Mouse (Mus musculus) MEL-GATA-1-ER (cell line): Measurements from ENCODE around the gene Pkp4.

ENCODE experiments used
- DNase-seq: peaks from one replicate; pipeline ENCODE4 v3.0.0-alpha.2; 2012; ENCODE audit warnings: low read depth; ENCODE audit errors: extremely low read depth

The Pkp4 gene

DNA sequence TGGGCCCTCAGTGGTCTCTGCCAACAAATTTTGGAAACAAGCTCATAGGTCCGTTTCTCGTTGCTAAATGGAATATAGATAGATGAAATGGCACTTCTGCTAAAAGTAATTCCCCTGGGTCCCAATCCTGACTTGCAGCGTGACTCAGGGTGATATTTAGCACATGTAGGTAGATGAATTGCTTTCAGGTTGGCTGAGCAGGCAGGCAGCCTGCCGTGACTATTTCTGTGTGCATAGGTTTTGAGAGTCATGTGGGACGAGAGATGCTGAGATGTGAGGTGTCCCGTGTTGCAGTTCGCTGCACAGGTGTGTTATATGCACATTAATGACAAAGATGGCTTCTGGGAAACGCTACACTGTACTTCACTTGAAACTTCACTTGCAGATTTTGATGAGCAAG lies 111.2 kb downstream of the Pkp4 start:
- DNase-seq, result no peak

GRCm38 (mm10) chr2:59272713-59273112 lies 112.1 kb downstream of the Pkp4 start:
- DNase-seq, result no peak

GRCm38 (mm10) chr2:59280914-59281562 lies 120.4 kb downstream of the Pkp4 start:
- DNase-seq, result no peak

- DNase-seq, result no peak
These were observed 122.3 kb downstream of the Pkp4 start for GRCm38 (mm10) chr2:59282966-59283365.

- no peak for DNase-seq
These were observed 123.6 kb downstream of the Pkp4 start for GRCm38 (mm10) chr2:59284216-59284615.

GRCm38 (mm10) chr2:59284734-59285490 lies 124.3 kb downstream of the Pkp4 start:
- no peak for DNase-seq

GRCm38 (mm10) chr2:59285581-59285980 lies 124.9 kb downstream of the Pkp4 start:
- DNase-seq, result no peak

DNA sequence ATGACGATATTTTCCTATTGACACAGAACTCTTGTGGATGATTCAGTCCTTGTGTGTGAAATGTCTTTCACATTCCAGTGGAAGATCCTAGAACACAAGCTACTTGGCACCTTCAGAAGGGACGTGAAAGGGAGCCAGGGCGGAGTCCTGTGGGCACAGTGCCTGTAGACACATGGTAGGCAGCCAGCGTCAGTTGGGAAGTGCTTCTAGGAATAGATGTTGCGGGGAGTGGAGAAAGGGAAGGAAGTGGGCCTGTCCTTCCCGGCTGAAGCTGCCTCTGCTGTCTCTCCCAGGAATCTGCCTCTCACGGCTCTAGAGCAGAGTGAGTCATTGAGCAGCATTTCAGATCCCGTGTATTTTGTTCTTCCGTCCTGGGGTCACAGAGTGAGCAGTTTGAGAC lies 125.6 kb downstream of the Pkp4 start:
- no peak for DNase-seq

DNA sequence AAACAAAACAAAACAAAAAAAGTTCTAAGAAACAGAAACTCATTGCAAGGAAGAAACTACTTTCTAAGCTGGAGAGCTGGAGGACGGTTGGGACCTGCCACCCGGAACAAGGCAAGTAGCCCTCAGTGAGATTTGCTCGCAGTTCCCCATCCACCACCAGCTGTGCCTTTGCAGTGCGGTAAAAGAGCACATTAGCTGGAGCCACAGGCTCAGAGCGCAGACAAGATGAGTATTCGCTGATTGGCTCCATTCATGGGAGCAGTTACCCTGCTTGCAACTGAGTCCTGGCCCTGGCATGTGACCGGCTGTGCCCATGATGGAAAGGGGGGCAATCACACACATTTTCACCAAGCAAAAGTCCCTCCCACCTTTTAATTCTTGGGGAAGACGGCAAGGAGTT lies 127.0 kb downstream of the Pkp4 start:
- no peak for DNase-seq

DNA sequence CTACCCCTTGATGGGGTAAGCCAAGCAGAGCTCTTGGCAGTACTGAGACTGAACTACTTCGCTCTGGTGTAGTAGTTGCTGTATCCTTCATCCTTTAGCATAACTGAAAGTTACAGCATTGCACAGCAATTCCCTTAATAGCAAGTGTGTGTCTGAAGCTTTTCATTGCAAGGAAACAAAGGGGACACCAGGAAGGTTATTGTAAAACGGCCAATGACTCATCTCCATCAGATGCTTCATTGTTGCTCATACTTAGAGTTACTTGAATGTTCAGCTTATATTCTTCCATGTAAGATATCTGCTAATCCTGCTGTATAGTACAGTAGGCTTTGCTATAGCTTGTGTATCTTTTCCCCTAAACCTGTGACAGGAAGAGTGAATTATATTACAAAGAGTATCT lies 128.8 kb downstream of the Pkp4 start:
- no peak for DNase-seq

DNA sequence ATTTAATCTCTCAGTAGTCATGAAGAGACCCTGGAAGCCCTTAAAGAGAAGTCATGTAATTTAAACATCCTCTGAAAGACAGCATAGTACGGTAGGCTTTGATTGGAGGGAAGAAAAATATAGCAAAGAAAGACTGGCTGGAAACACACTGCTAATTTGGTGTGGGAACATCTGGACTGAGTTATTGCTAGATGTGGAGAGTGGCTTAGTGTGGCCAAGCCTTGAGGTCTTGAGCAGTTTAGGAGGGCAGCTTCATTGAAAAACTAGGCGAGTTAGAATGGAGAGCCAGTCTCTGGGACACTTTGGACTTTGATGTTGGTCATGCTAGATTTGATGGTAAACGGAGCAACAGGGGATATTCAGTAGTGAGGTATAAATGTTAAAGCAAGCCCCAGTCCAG lies 129.7 kb downstream of the Pkp4 start:
- DNase-seq, result no peak

DNA sequence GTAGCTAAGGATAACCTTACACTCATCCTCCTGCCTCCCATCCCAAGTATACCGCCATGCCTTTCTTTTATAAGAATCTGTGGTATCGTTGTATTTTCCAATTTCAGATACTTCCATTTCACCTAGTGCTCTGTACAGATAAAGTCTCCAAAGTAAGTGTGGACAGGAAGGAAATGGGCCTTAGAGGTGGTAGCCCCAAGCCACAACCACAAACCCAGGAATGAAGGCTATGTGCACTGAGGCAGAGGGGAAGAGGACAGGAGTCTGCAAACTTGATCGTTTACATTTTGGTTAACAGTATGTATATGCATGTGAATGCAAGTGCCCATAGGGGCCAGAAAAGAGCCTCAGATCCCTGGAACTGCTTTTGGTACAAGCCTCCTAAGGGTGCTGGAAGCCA lies 139.2 kb downstream of the Pkp4 start:
- DNase-seq, result no peak

DNA sequence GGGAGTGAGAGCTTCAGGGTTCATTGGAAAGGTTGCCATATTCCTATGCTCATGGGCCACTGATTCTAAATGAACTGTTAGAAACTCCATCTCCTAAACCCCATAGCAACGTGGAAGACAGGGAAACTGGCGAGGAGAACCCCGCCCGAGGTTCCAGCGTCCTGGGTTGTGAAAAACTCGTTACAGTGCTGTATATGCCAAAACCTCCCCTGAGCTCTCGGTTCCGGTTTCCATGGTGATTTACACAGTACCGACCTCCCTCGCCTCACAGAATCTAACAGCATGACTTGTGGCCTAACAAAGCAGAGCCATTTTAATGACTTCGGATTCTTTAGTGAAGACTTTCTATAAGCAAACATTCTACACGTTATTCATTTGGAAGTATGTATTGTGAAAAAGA lies 141.0 kb downstream of the Pkp4 start:
- no peak for DNase-seq

- no peak for DNase-seq
These were observed 141.8 kb downstream of the Pkp4 start for GRCm38 (mm10) chr2:59302430-59302829.

DNA sequence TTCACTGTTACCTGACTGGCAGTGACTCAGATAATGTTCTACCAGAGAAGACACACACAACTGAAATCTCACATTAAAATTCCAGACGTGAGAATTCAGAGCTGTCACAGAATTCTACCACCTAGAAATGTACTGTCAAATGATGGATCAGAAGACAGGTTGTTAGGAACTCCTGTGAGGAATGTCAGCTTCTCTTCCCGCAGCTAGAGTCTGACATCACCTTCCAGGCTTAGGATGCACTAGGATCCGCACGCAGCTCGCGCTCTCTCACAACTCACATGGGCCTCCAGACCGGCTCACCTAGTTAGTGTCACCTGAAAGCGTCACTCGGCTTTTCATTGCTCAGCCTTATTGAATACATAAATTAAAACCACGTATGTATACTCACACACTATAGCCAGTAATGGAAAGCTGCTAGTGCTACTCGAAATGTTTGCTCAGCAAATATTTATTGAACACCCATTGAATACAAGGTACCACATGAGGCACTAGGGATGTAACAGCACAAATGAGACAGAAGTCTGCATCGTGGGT lies 142.9 kb downstream of the Pkp4 start:
- no peak for DNase-seq

GRCm38 (mm10) chr2:59307302-59307701 lies 146.7 kb downstream of the Pkp4 start:
- DNase-seq, result no peak

DNA sequence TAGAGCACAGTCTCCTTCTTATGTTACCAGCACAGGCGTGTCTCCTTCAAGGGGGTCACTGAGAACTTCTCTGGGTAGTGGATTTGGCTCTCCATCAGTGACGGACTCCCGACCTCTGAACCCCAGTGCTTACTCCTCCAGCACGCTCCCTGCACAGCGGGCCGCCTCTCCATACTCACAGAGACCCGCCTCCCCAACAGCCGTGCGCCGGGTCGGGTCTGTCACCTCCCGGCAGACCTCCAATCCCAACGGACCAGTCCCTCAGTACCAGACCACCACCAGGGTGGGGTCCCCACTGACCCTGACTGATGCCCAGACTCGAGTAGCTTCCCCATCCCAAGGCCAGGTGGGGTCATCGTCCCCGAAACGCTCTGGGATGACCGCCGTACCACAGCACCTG lies 147.4 kb downstream of the Pkp4 start:
- no peak for DNase-seq

DNA sequence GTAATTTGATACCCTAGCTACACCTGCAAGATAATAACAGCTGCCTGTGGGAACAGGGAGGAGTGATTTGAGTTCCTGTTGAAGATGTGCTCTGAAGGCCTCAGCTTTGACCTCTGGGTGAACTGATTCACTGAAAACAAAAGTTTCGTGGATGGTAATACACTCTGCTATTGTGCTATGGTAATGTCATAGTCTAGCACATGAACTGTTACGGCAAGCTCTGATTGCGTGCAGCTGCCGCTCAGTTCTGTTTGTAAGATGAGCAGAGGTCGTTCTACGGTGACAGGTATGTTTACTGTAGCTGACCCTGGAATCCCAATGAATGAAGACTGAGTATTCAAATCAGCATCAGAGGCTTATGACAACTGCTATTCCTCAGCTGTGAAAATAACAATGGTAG lies 152.6 kb downstream of the Pkp4 start:
- DNase-seq, result no peak

GRCm38 (mm10) chr2:59318631-59319030 lies 158.0 kb downstream of the Pkp4 start:
- DNase-seq, result no peak

GRCm38 (mm10) chr2:59327946-59328345 lies 167.3 kb downstream of the Pkp4 start:
- DNase-seq, result no peak

DNA sequence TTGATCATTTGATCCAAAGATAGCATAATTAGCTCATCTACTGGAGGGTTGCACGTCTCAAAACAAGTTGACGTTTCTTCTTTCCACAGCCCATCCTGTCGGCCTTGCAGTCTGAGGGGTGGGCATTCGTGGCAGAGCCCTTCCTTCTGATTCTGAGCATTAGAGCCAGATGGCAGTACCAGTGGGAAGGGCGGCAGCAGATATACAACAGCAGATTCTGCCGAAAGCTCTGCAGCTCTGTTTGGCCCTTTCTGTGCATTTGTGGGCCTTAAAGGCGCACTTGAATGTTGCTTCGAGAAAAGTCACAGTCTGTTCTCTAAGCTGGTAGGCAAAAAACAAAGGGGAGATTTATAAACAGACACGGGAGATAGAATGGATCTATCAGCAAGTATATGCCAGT lies 170.4 kb downstream of the Pkp4 start:
- DNase-seq, result no peak

DNA sequence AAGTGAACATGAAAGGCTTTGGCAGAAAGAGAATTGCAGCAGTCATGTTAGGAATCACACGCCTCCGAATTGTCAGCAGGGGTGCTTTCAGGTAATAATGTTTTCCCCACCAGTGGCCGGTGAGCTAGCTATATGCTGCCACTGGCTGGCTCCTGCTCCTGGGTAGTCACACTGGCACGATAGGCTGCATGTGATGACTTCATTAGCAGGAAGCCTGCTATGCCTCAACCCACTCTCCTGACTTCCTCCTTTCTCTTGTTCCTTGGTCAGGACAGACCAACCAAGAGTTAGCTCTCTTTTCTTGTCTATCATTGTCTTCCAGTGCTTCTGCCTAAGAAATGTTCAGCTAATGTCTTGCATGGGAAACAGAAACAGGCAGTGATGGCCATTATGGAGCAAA lies 171.9 kb downstream of the Pkp4 start:
- no peak for DNase-seq

DNA sequence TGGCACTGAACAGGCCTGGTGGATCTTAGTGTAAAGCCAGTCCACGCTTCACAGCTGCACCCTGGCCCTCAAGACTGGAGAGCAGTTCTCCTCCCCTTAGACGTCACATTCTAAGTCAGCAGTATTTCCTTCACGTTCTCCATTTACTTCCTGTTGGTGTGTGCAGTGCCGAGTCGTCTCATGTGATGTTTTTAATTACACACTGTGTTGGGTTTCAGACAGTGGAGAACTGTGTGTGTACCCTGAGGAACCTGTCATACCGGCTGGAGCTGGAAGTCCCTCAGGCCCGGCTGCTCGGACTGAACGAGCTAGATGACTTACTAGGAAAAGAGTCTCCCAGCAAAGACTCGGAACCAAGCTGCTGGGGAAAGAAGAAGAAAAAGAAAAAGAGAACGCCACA lies 177.9 kb downstream of the Pkp4 start:
- no peak for DNase-seq
